Mouse (Mus musculus) heart, adult 2 months (tissue): ENCODE data around the gene Dzip1.

Experiments used
- CTCF ChIP-seq: fragments of 200-600 bp; IDR thresholded peaks from 2 replicates; pipeline ENCODE4 v1.8.1; 2022; ENCODE audit warnings: antibody characterized with exemption, mild to moderate bottlenecking, moderate library complexity
- POLR2A ChIP-seq: fragments of 200-500 bp; IDR thresholded peaks from 2 replicates; pipeline ENCODE4 v1.6.1; 2011; ENCODE audit warnings: mild to moderate bottlenecking, low read depth, low read length, control low read depth; ENCODE audit not compliant: insufficient read depth

DNA sequence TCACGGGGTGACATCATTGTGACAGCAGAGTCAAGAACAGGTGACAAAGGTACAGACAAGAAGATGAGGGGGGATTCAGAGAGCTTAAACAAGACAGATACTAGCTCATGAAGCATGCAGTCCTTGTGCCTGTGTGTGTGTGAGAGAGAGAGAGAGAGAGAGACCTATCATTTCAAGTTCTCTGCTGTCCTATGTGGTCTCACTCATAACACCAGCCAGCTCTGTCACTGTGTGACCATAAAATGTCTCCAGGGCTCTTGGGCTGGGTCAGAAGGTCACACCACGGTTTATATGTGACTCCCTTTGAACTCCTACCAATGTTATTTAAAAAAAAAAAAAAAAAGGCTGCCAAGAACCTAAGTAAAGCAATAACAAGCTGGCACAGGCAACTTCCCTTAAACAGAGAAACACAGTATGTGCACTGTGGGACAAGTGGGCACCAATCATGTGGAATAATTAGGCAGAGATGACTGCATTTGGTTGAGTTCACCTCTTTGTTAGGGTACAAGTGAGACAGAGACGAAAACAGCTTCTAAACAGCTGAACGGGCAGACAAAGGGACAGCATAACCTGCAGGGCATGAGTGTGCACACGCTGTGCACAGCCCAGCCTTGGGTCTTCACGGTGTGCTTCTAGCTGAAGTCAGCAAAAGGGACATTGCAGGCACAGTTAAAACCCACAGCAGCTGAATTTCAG lies 21.2 kb downstream of the Dzip1 start:
- TF ChIP-seq CTCF (no peak), POLR2A (no peak)
